Mouse (Mus musculus): ENCODE data around the gene Cep152. TPM values are rescaled to one million over a fixed set of nuclear protein-coding genes. Genes with fewer than 3 reads are reported as not detected.

Cep152 gene
- polyA plus RNA-seq, 1 experiment from 2014 or later, result 6.3 TPM

- Histone ChIP-seq H3K27ac (ENCODE audit: low read depth) (no peak overlapping the region), H3K4me3 (ENCODE audit: low read depth, low read length) (no peak overlapping the region), H3K4me1 (replicated peaks; ENCODE audit: control insufficient read depth, insufficient read depth, low read length) (0 out of 2 replicates have a peak, but pooled peaks cover 6% of the 10 kb centered on the region), H3K9ac (ENCODE audit: low read length) (no peak overlapping the region), H3K36me3 (ENCODE audit: control insufficient read depth, insufficient read depth, low read length) (no peaks in the 10 kb centered on the region), H3K4me2 (ENCODE audit: low read length) (no peak overlapping the region), H3K27me3 (replicated peaks; ENCODE audit: control insufficient read depth, insufficient read depth, low read length) (no peaks in the 10 kb centered on the region), H3K9me3 (ENCODE audit: control insufficient read depth, low read length) (no peaks in the 10 kb centered on the region)
- DNase-seq (ENCODE audit: low spot score) (no peak), ATAC-seq (replicated peaks; ENCODE audit: low FRiP score, low TSS enrichment, low read depth) (no peak)
- 89% methylated on average over 5 of the region's 5 CpGs for WGBS
Measured at GRCm38 (mm10) chr2:125665213-125665612, 40.3 kb upstream of the Cep152 start.

- Histone ChIP-seq H3K9me3 (ENCODE audit: control insufficient read depth, low read length) (no peaks in the 10 kb centered on the region), H3K36me3 (ENCODE audit: control insufficient read depth, insufficient read depth, low read length) (no peaks in the 10 kb centered on the region), H3K27ac (ENCODE audit: low read depth) (no peak overlapping the region), H3K4me3 (ENCODE audit: low read depth, low read length) (no peak overlapping the region), H3K27me3 (replicated peaks; ENCODE audit: control insufficient read depth, insufficient read depth, low read length) (no peaks in the 10 kb centered on the region), H3K9ac (ENCODE audit: low read length) (no peak overlapping the region), H3K4me1 (replicated peaks; ENCODE audit: control insufficient read depth, insufficient read depth, low read length) (0 out of 2 replicates have a peak, but pooled peaks cover 6% of the 10 kb centered on the region), H3K4me2 (ENCODE audit: low read length) (no peak overlapping the region)
- WGBS, result 90% methylated on average over 3 of the region's 3 CpGs
- no peak for DNase-seq (ENCODE audit: low spot score)
- no peak for ATAC-seq (replicated peaks; ENCODE audit: low FRiP score, low TSS enrichment, low read depth)
Measured at GRCm38 (mm10) chr2:125662517-125662916, 37.6 kb upstream of the Cep152 start.

GRCm38 (mm10) chr2:125661156-125661555 lies 36.2 kb upstream of the Cep152 start:
- H3K36me3 ChIP-seq (ENCODE audit: control insufficient read depth, insufficient read depth, low read length), result no peaks in the 10 kb centered on the region
- H3K27me3 ChIP-seq (replicated peaks; ENCODE audit: control insufficient read depth, insufficient read depth, low read length), result no peaks in the 10 kb centered on the region
- H3K4me1 ChIP-seq (replicated peaks; ENCODE audit: control insufficient read depth, insufficient read depth, low read length), result 0 out of 2 replicates have a peak, but pooled peaks cover 6% of the 10 kb centered on the region
- no peak for ATAC-seq (replicated peaks; ENCODE audit: low FRiP score, low TSS enrichment, low read depth)
- H3K9ac ChIP-seq (ENCODE audit: low read length), result peak overlapping the region; percentile 40
- peak overlapping the region; percentile 68 for H3K4me2 ChIP-seq (ENCODE audit: low read length)
- 42% methylated on average over 4 of the region's 4 CpGs for WGBS
- peak overlapping the region; percentile 28 for H3K4me3 ChIP-seq (ENCODE audit: low read depth, low read length)
- no peak overlapping the region for H3K27ac ChIP-seq (ENCODE audit: low read depth)
- no peaks in the 10 kb centered on the region for H3K9me3 ChIP-seq (ENCODE audit: control insufficient read depth, low read length)
- DNase-seq (ENCODE audit: low spot score), result no peak

- no peaks in the 10 kb centered on the region for H3K27me3 ChIP-seq (replicated peaks; ENCODE audit: control insufficient read depth, insufficient read depth, low read length)
- H3K9ac ChIP-seq (ENCODE audit: low read length), result peak overlapping the region; percentile 40
- H3K9me3 ChIP-seq (ENCODE audit: control insufficient read depth, low read length), result no peaks in the 10 kb centered on the region
- peak overlapping the region; percentile 68 for H3K4me2 ChIP-seq (ENCODE audit: low read length)
- peak; percentile 58 for DNase-seq (ENCODE audit: low spot score)
- peak; percentile 36; the same call in 1 of the 2 replicates for ATAC-seq (replicated peaks; ENCODE audit: low FRiP score, low TSS enrichment, low read depth)
- 0 out of 2 replicates have a peak, but pooled peaks cover 6% of the 10 kb centered on the region for H3K4me1 ChIP-seq (replicated peaks; ENCODE audit: control insufficient read depth, insufficient read depth, low read length)
- 24% methylated on average over 20 of the region's 20 CpGs for WGBS
- H3K36me3 ChIP-seq (ENCODE audit: control insufficient read depth, insufficient read depth, low read length), result no peaks in the 10 kb centered on the region
- H3K27ac ChIP-seq (ENCODE audit: low read depth), result no peak overlapping the region
- peak overlapping the region; percentile 28 for H3K4me3 ChIP-seq (ENCODE audit: low read depth, low read length)
Measured at GRCm38 (mm10) chr2:125660537-125661130, 35.7 kb upstream of the Cep152 start.

- DNase-seq (ENCODE audit: low spot score) (peak; percentile 77), ATAC-seq (replicated peaks; ENCODE audit: low FRiP score, low TSS enrichment, low read depth) (peak; percentile 50)
- peak overlapping the region; percentile 28 for H3K4me3 ChIP-seq (ENCODE audit: low read depth, low read length)
- H3K27me3 ChIP-seq (replicated peaks; ENCODE audit: control insufficient read depth, insufficient read depth, low read length), result no peaks in the 10 kb centered on the region
- H3K27ac ChIP-seq (ENCODE audit: low read depth), result no peak overlapping the region
- no peaks in the 10 kb centered on the region for H3K9me3 ChIP-seq (ENCODE audit: control insufficient read depth, low read length)
- H3K4me1 ChIP-seq (replicated peaks; ENCODE audit: control insufficient read depth, insufficient read depth, low read length), result 0 out of 2 replicates have a peak, but pooled peaks cover 6% of the 10 kb centered on the region
- WGBS, result 16% methylated on average over 10 of the region's 10 CpGs
- H3K36me3 ChIP-seq (ENCODE audit: control insufficient read depth, insufficient read depth, low read length), result no peaks in the 10 kb centered on the region
- peak overlapping the region; percentile 40 for H3K9ac ChIP-seq (ENCODE audit: low read length)
- peak overlapping the region; percentile 68 for H3K4me2 ChIP-seq (ENCODE audit: low read length)
Measured at GRCm38 (mm10) chr2:125659823-125660536, 35.1 kb upstream of the Cep152 start.

- Histone ChIP-seq H3K4me2 (ENCODE audit: low read length) (no peak overlapping the region), H3K9me3 (ENCODE audit: control insufficient read depth, low read length) (no peaks in the 10 kb centered on the region), H3K4me3 (ENCODE audit: low read depth, low read length) (no peak overlapping the region), H3K27me3 (replicated peaks; ENCODE audit: control insufficient read depth, insufficient read depth, low read length) (no peaks in the 10 kb centered on the region), H3K9ac (ENCODE audit: low read length) (no peak overlapping the region), H3K4me1 (replicated peaks; ENCODE audit: control insufficient read depth, insufficient read depth, low read length) (no peaks in the 10 kb centered on the region), H3K27ac (ENCODE audit: low read depth) (no peak overlapping the region), H3K36me3 (ENCODE audit: control insufficient read depth, insufficient read depth, low read length) (no peaks in the 10 kb centered on the region)
- DNase-seq (ENCODE audit: low spot score), result no peak
- ATAC-seq (replicated peaks; ENCODE audit: low FRiP score, low TSS enrichment, low read depth), result no peak
- WGBS, result 92% methylated on average over 9 of the region's 9 CpGs
Measured at GRCm38 (mm10) chr2:125655391-125655790, 30.5 kb upstream of the Cep152 start.

- ATAC-seq (replicated peaks; ENCODE audit: low FRiP score, low TSS enrichment, low read depth), result no peak
- Histone ChIP-seq H3K4me1 (replicated peaks; ENCODE audit: control insufficient read depth, insufficient read depth, low read length) (no peaks in the 10 kb centered on the region), H3K36me3 (ENCODE audit: control insufficient read depth, insufficient read depth, low read length) (no peaks in the 10 kb centered on the region), H3K9ac (ENCODE audit: low read length) (no peak overlapping the region), H3K27me3 (replicated peaks; ENCODE audit: control insufficient read depth, insufficient read depth, low read length) (no peaks in the 10 kb centered on the region), H3K4me2 (ENCODE audit: low read length) (no peak overlapping the region), H3K4me3 (ENCODE audit: low read depth, low read length) (no peak overlapping the region), H3K9me3 (ENCODE audit: control insufficient read depth, low read length) (no peaks in the 10 kb centered on the region), H3K27ac (ENCODE audit: low read depth) (no peak overlapping the region)
- WGBS, result 96% methylated on average over 2 of the region's 2 CpGs
- DNase-seq (ENCODE audit: low spot score), result no peak
Measured at GRCm38 (mm10) chr2:125653286-125653685, 28.4 kb upstream of the Cep152 start.

- no peak overlapping the region for H3K27ac ChIP-seq (ENCODE audit: low read depth)
- H3K9ac ChIP-seq (ENCODE audit: low read length), result no peak overlapping the region
- ATAC-seq (replicated peaks; ENCODE audit: low FRiP score, low TSS enrichment, low read depth), result no peak
- 86% methylated on average over 8 of the region's 8 CpGs for WGBS
- H3K4me3 ChIP-seq (ENCODE audit: low read depth, low read length), result no peak overlapping the region
- no peaks in the 10 kb centered on the region for H3K9me3 ChIP-seq (ENCODE audit: control insufficient read depth, low read length)
- H3K4me2 ChIP-seq (ENCODE audit: low read length), result no peak overlapping the region
- H3K27me3 ChIP-seq (replicated peaks; ENCODE audit: control insufficient read depth, insufficient read depth, low read length), result no peaks in the 10 kb centered on the region
- H3K4me1 ChIP-seq (replicated peaks; ENCODE audit: control insufficient read depth, insufficient read depth, low read length), result no peaks in the 10 kb centered on the region
- no peak for DNase-seq (ENCODE audit: low spot score)
- H3K36me3 ChIP-seq (ENCODE audit: control insufficient read depth, insufficient read depth, low read length), result no peaks in the 10 kb centered on the region
Measured at GRCm38 (mm10) chr2:125651563-125651962, 26.6 kb upstream of the Cep152 start.

All from intestine, embryonic 14.5 days (tissue).